Mouse (Mus musculus) spleen, adult 12 weeks (tissue): ENCODE data around the gene Lrrc23.

ENCODE experiments used
- DNase-seq: peaks from one replicate; pipeline ENCODE4 v3.0.0; 2022; ENCODE audit warnings: low spot score

Gene Lrrc23

GRCm38 (mm10) chr6:124767920-124768703 is 11.4 kb downstream of the Lrrc23 start:
- no peak for DNase-seq

GRCm38 (mm10) chr6:124767536-124767919 is 12.0 kb downstream of the Lrrc23 start:
- DNase-seq = no peak

- DNase-seq = no peak
Measured at GRCm38 (mm10) chr6:124765951-124766350, 13.6 kb downstream of the Lrrc23 start.

- DNase-seq = peak; percentile 68
Measured at GRCm38 (mm10) chr6:124759259-124759658, 20.3 kb downstream of the Lrrc23 start.

- DNase-seq = no peak
Measured at GRCm38 (mm10) chr6:124758849-124759232, 20.7 kb downstream of the Lrrc23 start.

DNA sequence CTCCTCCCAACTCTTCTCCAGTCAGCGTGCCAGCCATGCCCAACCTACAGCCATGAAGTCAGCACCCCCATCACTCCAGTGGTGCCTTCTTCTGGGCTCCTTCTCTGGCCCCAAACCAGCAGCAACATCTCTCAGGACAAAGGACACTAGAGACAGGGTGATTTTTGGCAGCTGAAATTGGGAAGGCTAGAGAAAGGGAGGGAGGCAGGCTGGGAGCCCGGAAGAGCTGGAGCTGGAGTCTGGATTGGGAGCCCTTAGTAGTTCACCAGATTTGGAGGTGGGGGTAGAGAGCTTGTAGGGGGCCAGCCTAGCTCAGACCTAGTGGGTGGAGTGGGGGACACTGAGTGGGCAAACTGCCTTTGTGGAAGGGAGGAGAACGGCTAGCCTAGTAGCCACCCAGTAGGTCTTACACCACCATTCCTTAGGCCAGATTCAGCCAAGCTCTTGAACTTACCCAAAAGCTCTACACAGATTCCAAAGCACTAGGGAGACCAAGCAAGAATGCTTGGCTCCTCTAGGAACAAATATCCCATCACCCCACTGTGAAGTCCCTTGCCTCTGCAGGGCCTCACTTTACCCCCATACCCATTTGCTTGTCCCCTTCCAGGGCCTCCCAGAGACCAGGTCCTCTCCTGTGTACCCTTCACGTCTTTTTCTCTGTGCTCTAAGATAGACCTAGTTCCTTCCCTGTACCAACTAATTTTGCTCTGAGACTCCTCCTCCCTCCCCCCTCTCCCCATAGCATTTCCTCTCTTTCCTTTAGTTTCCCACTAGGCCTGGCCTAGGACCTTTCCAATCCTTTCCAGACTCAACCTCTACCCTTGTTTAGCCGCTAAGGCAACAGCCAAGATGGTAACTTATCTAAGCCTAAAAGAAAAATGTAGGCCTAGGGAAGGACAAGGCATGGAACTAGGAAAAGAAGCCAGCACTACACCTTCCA is 21.3 kb downstream of the Lrrc23 start:
- no peak for DNase-seq

DNA sequence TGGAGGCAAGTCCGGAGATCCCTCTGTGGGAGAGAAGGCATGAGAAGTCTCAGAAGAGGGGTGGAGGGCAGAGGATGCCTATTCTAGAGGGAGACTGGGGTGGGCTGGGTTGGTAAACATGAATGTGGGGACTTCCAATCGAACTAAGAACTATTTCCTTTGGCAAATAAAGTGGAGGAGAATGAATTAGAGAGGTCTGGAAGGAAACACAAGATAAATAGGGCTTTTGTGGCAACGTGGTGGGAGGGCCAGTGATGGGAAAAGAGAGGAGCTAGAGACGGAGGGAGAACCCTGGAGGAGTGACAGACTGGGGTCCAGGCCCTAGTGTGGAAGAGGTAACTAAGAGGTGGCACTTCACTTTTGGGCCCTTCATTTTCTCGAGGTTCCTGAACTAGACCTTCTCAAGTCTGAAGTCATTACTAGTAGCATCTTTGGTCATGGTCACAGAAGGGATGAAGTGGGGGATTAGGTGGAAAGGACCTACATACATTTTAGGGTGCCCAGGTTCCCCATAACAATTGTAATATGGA is 22.1 kb downstream of the Lrrc23 start:
- DNase-seq = no peak

DNA sequence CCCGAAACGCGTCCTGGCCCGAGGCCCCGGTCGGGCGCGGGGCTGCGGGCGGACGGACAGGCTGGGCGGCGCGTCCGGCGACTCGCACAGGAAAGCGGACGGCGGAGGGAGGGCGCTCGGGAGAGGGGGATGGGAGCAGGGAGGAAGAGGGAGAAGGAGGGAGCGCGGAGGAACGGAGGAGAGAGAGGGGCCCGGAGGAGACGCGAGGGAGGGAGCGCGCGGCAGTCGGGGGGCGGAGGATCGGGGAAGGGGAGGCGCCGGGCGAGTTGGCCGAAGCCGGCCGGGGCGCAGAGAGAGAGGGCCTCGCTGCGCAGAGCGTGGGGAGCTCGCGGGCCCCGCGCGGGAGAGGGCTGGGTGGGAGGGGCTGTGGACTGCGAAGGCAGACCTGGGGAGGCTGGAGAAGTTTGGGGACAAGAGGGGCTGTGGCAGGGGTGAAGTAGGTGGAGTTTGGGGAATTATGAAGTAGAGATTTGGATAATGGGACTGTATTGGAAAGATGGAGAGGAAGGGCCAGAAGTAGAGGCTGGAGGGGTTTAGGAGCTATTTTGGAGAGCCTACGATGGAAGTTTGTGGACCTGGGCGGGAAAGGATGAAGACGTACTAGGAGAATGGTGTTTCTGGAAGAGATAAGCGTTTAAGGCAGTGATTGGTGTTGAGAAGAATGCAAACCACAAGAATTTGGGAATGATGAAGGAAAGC is 22.7 kb downstream of the Lrrc23 start:
- DNase-seq = no peak

- DNase-seq = no peak
Measured at GRCm38 (mm10) chr6:124755831-124756595, 23.5 kb downstream of the Lrrc23 start, which contains the start of the genes Gm45234 and Atn1. Gene Gm45234 (minus strand): TSS chr6:124756021. Gene Atn1 (minus strand): TSS chr6:124756524.

DNA sequence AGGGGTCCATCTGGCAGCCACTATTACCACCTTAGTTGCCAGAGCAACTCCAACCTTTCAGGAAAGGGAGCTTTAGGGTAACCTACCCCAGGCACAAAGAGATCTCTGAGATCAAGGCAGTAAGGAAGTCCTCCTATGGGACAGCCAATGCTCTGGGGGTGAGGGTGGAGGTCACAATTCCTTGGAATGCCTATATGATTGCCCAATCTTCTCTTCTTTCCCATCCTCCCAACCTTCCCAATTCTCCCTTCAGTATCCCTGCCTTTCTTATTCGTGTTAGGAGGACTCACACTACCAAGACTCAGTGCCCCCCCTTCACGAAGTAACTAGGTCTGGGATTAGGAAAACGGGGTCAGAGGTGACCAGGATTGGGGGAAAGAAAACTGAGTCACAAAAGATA is 24.2 kb downstream of the Lrrc23 start:
- DNase-seq = no peak

DNA sequence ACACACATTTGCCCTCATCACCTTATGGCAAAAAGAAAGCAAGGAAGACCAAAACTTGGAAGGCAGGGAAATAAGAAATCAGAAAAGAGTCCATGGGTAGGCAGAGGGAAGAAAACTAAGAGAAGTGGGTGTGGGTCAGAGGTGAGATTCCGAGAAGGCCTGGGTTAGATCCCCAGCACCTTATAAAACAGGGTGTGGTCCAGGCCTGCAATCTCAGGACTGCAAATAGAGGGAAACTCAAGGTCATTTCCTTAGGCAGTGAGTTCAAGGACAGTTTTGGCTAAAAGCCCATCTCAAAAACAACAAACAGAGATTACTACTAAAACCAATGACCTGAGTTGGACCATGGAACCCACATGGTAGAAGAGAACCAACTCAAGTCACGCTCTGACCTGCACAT is 25.7 kb downstream of the Lrrc23 start:
- no peak for DNase-seq

DNA sequence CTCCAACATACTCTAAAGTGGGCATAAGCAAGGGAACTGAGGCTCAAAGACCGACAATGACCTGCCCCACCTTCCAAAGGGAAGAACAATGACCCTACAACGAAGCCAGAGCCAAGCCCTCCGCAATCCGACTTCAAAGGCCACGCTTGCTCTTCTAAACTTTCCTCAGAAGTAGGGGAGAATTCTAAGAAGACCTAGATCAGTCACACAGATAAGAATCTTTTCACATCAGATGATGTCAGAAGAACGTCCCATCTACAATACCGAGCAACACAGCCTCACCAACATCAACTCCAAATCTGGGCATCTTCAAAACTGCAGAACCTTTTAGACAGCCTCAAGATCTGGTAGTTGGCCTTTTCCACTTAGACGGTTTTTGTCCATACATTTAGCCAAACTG is 29.1 kb downstream of the Lrrc23 start:
- DNase-seq = no peak

DNA sequence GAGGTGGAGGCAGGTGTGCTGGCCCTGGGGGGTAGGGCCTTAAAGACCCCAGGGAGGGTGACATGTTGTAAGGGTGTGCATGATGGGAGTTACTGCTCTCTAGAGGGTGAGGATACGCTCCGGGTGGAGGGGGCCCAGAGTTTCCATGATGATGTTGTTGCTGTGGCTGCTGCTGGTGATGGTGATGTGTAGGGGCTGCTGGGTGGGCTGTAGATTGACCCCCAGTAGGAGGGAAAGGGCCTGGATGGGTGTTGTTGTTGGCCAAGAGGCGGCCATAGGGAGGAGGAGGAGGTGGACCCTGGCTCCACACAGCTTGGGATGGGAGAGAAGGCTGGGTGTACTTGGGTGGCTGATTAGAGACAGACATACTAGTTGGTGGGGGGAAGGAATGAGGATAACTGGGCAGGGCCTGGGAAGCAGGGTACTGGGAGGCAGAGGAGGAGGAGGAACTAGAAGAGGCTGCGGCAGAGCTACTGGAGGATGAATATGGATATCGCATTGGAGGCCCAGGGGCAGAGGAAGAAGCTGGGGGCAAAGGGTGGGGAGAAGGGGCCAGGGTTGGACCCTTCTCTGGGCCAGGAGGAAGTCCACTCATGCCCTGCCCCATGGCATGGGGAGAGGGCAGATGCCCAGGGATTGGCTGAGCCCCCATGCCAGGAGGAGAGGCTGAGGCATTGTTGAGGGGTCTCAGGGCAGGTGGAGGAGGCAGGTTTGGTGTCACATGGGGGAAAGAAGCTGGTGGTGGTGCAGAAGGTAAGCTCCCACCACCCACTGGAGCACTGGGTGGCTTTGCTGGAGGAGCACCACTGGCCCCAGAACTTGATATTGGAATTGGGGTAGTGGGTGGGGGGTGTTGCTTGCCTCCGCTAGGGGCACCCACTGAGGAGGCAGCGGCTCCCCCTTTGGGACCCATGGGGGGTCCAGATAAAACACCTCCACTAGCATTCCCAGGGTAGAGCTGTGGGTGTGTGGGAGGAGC is 32.6 kb downstream of the Lrrc23 start:
- DNase-seq = no peak

DNA sequence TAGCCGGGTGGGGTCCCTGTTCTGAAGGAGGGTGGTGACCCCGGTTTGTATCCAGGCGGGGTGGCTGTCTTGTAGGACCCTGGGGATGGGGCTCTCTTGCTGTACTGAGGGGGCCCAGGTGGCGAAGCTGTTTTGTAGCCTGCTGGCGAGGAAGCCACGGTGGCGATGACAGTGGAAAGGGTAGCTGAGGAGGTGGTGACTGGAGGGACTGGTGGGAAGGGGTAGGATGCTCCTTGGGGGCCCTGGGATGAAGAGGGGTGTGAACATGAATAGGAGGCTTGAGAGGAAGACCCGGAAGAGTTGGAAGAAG is 33.3 kb downstream of the Lrrc23 start:
- DNase-seq = no peak

- DNase-seq = peak; percentile 89
Measured at GRCm38 (mm10) chr6:124745490-124746295, 33.8 kb downstream of the Lrrc23 start.

- DNase-seq = no peak
Measured at GRCm38 (mm10) chr6:124744755-124745321, 34.7 kb downstream of the Lrrc23 start.

DNA sequence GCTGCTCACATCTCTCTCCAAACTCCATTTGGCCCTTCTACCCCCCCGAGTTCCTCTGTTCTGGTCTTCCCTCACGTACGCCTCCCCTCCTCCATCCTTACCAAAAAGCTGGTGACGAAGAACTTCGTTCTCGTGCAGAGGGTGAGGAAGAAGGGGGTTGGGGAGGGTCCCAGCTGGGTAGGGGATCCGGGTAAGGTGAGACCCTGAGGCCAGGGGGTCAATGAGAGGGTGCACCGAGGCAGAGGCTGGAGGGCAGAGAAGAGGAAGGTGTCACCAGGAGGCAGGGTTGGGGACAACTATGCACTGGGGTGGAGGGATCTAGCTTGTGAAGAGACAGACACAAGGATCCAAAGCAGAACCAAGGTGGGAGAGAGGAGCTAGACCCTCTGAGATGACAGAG is 35.9 kb downstream of the Lrrc23 start:
- DNase-seq = no peak

DNA sequence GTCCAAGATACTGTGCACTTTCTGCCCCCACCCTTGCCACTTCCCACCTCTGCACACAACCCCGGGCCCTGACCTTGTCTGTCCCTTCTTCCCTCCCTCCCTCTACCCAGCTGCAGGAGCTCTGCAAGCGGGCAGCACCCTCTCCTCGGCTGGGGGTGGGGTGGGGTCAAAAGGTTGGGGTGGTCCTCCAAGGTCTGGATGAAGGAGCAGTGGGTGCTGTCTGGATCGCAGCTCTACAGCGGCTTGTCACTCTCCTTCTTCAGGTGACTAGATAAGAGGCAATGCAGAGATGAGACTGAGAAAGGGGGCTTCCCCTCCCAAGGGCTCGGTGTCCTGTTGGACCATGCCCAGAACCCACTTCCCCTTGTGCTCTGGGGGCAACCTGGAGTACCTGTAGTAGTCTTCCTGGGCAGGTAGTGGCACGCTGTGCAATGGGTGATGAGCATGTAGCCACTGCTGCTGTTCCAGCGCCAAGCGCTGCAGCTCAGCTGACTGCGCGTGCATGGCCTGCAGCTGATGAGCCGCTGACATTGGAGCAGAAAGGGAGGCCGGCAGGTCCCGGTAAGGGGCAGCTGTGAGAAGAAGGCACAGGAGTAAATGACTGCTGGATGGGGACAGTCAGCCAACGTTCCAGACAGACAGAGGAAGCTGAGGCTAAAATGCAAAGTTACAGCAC is 36.5 kb downstream of the Lrrc23 start:
- DNase-seq = no peak

DNA sequence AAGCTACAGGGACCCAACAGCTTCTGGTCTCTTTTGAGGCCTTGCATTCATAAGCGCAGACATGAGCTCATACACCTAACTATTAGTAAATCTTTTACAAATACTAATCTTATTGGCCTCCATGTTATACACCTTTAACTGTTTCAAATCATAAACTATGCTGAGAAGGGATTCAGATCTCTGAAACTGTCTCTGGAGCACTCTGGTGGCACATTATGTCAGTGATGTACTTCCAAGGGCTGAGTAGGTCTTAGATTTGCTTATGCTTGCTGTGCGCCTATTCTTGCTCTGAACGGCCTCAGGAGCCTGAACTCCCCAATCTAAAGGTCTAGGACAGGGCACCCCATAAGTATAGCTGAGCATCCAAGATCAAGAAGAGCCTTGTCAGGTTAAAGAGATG is 37.7 kb downstream of the Lrrc23 start:
- DNase-seq = no peak
